Mouse (Mus musculus): ENCODE data around the gene Mok.

Gene Mok

DNA sequence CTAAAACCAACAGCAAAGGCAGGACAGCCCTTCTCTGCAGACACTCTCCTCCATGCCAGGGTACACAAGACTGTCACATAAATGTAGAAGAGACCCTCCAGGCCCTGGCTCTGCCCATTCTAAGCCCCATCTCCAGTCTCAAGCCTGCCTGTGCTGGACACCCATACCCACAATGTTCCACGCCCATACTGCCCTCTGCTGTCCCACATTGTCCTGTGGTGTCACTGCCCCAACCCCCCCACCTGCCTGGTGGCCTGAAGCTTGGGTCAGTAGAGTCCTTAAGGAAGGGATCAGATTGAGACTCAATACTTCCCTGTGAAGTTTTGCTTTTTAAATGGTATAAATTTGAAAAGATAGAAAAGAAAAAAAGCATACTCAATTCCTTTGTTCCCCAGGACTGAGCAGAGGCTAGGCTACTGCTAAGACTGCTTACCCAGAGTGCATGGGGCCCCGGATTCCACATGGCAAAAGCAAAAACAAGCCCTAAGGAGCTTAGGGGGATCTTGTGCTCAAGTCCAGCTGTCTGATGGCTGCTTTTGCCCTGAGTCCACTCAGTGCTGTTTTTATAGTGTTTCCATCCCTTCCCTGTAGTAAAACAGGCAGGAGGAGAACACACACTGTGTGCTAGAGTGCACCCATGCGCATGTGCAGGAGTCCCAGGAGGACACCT lies 34.3 kb downstream of the Mok start:
- no peak for DNase-seq (ENCODE audit: low spot score)

DNA sequence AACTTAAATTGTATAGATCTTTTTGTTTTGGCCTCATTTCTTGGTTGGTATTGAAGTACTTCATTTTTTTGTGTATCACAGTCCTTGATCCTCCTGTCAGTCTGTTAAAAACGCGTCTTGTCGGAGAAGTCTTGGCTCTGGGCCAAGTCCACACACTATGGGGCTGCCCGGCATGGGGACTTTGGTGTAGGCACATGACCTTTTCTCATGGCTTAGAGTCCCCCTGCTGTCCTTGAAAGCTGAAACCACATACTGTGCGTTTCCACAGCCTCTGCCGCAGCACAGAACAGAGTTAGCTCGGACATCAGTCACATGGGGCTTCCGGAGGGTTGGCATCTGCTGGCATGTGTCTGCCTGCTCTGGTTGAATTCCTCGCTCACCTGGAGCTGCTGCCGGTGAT lies 36.5 kb downstream of the Mok start:
- DNase-seq (ENCODE audit: low spot score): no peak

DNA sequence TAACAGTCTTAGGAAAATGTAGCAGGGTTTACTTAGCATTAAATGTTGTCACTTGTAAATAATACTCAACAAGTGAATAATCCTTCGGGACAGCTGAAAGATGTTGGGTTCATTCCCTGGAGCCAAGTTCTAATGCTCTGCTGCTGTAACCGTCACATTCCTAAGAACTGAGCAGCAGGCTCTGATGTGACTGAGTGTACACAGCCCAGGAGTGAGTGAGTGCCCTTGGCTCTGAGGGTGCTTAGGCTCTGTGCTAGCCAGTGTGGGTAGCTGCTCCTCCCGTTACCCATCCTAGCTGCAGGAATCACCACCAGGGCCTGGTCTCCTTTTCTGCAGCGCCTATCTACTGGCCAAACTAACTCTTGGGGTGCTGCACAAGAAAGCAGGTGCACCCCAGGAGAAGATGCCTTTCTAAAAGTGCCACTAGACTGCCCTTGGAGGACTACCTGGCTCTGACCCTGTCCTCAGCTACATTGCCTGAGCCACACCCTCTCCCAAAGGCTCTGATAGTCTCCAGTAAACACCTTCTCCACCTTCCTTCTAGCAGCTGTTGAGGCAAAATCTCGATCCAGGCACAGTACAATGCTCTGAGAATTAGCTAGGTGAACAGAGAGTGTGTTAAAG lies 38.0 kb downstream of the Mok start:
- no peak for DNase-seq (ENCODE audit: low spot score)

DNA sequence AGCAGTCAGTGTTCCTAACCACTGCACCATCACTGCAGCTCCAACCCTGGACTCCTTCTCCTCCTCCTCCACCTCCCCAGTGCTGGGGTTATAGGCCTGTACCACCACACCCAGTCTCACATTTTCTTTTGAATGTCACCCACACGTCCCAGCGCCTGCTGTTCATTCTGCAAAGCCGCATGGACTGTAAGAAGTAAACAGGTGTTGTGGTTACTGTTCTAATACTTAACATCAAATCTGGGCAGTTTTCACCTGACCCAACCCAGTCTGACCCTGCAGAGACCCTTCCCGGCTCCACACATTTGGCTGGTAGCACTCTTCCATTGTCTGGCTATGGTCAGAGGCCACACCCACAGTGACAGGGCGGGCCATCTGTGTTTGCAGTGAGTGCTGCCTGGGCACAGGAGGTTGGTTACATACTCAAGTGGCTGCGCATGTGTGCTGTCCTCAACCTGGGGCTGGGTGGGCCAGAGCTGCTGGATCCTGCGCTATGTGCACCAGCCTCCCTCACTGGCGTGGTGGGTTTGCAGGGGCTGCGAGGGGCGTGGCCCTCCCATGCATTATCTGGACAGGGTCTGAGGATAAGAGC lies 38.8 kb downstream of the Mok start:
- DNase-seq (ENCODE audit: low spot score): no peak

DNA sequence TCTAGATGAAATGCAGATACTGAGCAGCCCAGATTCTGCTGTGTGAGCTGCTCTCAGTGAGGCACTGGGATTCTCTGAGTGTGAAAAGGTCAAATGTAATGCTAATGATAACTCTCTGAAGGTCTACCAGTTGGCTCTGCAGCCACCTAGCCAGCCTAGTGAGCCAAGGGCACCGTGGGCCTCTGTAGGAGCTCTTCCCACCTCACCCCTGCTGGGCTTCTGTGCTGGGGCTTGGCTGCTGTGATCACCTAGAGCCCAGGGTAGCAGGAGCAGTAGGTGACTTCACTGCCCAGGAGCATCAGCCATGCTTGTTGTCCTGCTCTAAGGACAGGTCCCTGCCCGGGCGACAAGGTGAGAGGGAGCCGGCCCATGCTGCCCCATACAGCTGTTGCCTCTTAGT lies 41.5 kb downstream of the Mok start:
- no peak for DNase-seq (ENCODE audit: low spot score)

DNA sequence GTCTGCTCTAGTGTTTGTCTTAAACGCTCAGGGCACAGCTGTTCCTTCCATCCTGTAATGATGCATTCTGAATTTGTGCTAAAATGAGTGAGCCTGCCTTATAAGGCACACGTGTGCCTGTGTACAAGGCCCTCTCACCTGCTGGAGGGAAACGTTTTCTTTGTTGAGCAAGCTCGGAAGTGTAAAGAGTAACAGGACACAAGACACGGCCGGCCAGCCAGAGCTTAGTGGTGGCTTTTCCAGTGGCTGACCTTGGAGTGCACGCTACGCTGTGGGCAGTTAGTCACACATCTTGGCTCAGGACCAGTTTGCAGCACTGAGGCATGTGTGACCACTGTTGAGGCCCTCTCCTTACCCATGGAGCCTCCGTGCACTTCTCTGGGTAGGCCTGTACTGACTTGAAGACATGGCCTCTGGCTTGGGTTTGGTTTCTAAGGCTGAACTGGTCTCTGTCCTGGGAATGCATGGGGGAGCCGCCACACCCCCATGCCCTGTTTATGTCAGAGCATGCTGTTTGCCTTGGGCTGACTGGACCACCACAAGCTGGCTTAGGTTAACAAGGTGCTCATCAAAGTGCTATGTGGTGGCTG lies 42.8 kb downstream of the Mok start:
- no peak for DNase-seq (ENCODE audit: low spot score)

GRCm38 (mm10) chr12:110797202-110797601 lies 43.5 kb downstream of the Mok start:
- no peak for DNase-seq (ENCODE audit: low spot score)

DNA sequence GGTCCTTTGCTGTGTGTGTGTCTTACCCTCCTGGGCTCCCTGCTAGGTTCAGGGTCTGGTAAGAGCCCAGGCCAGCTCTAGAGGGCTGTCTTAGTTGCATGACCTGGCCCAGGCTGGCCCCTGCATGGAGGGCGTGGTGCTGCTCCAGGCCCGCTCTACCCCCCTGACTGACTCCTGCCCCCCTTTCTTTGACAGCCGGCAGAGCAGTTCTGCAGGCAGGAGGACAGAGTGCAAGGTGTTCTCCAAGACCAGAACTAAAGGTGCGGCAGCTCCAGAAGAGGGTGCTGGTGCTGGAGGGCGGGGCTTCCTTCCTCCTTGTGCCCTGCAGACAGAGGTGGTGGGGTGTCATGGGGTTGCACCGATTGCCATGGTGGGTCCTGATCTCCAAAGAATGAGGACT lies 44.0 kb downstream of the Mok start:
- no peak for DNase-seq (ENCODE audit: low spot score)

GRCm38 (mm10) chr12:110795035-110795434 lies 45.7 kb downstream of the Mok start:
- no peak for DNase-seq (ENCODE audit: low spot score)

- DNase-seq (ENCODE audit: low spot score): no peak
These were observed 49.7 kb downstream of the Mok start for GRCm38 (mm10) chr12:110791026-110791425.

DNA sequence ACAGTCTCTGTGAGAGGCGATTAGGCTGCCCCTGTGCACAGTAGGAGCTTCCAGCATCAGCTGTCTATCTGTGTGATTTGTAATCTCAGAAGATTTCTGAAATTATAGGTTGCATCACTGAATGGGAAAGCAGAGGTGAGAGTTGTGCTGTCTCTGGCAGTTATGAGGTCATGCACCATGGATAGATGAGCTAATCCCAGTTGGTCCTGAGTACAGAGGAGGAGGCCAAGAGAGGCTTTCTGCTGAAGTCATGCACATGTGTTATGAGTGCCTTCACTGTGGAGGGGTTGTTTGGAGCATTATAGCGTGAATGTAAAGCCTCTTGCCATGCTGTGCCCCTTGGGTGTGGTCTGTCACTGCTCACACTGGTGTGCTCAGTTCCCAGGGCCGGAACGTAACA lies 50.2 kb downstream of the Mok start:
- no peak for DNase-seq (ENCODE audit: low spot score)

DNA sequence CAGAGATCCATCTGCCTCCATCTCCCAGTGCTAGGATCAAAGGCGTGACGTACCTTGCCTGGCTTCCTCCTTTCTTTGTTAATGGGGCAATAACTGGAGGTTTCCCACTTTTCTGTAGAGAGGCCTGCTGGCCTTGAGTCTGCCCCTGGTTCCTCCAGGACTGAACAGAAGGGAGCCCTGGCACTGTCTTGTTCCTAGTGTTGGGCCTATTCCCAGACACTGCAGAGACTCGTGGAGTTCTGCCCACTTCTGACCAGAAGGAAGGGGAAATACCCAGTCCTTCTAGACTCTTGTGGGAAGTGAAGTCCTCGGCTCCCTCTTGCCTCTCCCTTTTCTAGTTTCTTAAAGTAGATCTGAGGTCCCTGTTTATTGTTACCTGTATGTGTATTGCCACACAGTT lies 54.5 kb downstream of the Mok start:
- no peak for DNase-seq (ENCODE audit: low spot score)

DNA sequence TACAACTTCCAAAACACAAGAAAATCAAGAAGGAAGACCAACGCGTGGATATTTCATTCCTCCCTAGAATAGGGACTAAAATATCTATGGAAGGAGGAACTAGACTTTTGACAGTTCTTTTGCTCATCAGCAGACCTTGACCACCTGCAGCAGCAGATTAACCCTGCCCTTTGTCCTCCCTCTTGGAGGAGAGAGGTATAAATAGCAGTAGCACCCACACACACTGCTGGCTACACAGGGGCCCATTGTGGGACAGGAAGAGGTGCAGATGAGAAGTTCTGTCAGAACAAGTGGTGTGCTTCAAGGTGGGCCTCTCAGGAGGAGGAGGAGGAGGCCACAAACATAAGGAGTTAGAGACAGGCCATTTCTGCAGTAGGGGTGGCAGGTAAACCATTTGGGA lies 56.5 kb downstream of the Mok start:
- no peak for DNase-seq (ENCODE audit: low spot score)

- no peak for DNase-seq (ENCODE audit: low spot score)
These were observed 58.5 kb downstream of the Mok start for GRCm38 (mm10) chr12:110782278-110782677.

DNA sequence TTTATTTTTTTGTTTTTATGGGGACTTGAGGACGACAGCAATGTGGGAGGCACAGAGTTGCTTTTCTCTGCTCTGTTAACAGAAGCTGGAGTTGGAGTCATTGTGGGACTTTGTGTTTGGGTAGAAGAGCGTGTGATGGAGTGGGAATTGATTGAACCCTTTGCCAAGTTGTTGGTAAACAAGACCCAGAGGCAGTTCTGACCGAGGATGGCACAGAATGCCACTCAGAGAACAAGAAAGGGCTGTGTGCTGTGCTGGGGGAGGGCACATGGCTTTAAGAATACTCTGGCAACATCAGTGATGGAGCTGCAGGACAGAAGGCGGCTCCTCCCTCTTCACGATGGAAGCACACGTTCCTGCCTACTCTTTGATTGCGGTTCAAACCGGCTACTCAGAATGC lies 59.6 kb downstream of the Mok start:
- DNase-seq (ENCODE audit: low spot score): no peak

DNA sequence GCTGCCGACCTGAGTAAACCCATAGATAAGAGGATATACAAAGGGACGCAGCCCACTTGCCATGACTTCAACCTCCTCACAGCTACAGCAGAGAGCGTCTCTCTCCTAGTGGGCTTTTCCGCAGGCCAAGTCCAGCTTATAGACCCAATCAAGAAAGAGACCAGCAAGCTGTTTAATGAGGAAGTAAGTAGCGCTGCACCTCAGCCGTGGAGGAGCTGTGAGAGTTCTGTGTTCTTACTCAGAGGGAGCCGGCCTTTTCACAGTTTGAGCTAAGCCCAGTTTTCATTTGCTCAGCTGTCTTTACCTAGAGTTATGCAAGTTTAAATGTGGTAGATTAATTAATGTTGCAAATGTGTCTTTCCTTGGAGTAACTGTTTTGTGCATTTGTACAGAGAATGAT lies 61.4 kb downstream of the Mok start:
- no peak for DNase-seq (ENCODE audit: low spot score)

- no peak for DNase-seq (ENCODE audit: low spot score)
These were observed 62.9 kb downstream of the Mok start for GRCm38 (mm10) chr12:110777853-110778252.

DNA sequence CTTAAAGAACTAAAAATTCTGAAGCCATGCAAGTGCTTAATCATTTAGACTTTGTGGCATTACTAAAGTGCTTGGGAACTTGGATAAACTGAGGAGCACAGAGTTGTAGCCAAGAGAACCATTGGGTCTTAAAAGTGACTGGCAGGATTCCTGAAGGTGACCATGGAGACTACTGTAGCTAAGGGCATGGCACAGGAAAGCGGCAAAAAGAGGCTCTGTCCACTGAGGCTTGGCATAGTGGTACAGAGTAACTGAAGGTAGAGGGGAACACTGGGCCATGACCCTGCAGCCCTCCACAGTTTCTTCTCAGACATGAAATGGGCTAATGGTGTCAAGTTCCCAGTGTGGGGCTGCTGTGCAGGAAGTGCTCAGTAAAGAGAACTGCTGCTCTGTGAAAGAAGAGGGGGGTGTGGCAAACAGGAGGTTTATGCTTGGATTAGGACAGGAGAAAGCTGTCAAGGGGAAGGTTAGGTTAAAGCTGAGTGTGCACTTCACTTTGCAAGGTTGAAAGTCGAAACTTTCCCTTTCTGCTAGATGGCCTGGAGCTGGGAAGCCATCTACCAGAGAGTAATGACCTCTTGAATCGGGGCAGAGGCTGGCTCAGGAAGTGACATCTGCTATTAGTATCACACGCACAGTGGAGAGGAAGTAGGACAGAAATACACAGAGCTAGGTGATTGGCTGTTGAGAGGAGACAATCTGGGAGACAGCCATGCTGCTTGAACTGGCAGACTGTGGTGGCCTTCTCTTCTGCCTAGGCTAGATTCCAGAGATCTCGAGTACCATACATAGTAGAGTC lies 64.9 kb downstream of the Mok start:
- DNase-seq (ENCODE audit: low spot score): no peak

DNA sequence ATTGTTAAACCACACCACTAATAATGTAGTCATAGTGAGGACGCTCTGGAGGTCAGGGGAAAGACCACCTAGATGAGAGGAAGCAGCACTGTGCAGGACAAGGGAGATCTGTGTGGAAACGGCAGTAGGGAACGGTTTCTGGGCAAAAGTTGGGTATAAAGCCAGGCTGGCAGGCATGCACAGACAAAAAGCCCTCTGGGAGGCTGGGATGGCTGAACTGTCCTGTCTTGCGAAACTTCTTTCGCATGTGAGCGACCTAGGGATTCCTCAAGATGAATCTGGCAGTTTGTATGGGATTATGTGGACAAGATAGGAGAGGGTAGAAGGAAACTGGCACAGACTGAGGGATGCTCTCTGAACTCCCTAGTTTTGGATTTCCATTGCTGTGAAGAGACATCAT lies 68.8 kb downstream of the Mok start:
- DNase-seq (ENCODE audit: low spot score): no peak

GRCm38 (mm10) chr12:110770479-110771247 lies 70.1 kb downstream of the Mok start:
- DNase-seq (ENCODE audit: low spot score): no peak

- DNase-seq (ENCODE audit: low spot score): no peak
These were observed 71.0 kb downstream of the Mok start for GRCm38 (mm10) chr12:110769660-110770297.

Measured in testis, postnatal 14 days (tissue).